ENCODE assay signal across 11 mouse cellular contexts in the genomic region with DNA sequence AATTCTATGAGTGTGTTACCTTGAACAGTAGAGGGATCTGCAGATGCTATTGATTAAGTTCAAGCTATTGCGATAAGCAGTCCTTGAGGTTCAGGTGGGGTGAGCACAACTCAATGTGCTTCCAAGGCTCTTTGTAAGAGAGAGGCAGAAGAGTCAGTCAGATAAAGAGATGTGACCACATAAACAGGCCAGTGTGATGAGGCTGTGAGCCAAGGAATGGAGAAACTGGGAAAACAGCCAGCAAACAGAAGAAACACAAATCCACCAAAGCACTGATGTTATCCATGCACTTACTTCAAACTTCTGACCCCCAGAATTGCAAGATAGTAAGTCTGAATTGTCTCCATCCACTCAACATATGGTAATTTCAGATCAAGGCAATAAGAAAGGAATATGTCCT.
A peak's percentile ranks its signal among the peaks of the same experiment; 100 is the strongest.
DNase-seq lines count a peak whose midpoint lies in the region; ATAC-seq lines count a peak whose summit lies in the region.
"Had no signal": no experiment of that assay in that cellular context is flagged by ENCODE, and none has a peak within 500 bp of the region (broad histone marks: within the 10 kb centered on the region; RNA-seq: fewer than 3 reads in every experiment).

No protein-coding gene starts in this region.

- no peak for ATAC-seq in inflammation-experienced regulatory T-cells, adult 6 months
- ATAC-seq: forebrain, embryonic 14.5 days had no signal

- peak; percentile 6 to 21 for DNase-seq in cerebellum, postnatal 25 days
- DNase-seq in cerebellum, postnatal 36 days: no peak
- peak; percentile 7 for DNase-seq in kidney, postnatal 14 days
- no peak for DNase-seq in kidney, adult 11 months
- DNase-seq in 3T3-L1 (ENCODE audit: low read depth, low spot score): peak; percentile 53
- peak; percentile 34 for DNase-seq in adrenal gland, postnatal 14 days
- no peak for DNase-seq in frontal cortex, adult 2 months (ENCODE audit: extremely low spot score in 1 of 2, low spot score in 1 of 2)
- DNase-seq: gastrocnemius, adult 2 months; kidney, adult 9 months had no signal

Comparison
In these comparisons a context has a peak if more than half of its experiments do, and no peak if none do; other contexts are left out.
1. DNase-seq: peak in cerebellum, postnatal 25 days (2 of 2), kidney, postnatal 14 days (single experiment), 3T3-L1 (single experiment) and adrenal gland, postnatal 14 days (single experiment); none in cerebellum, postnatal 36 days (0 of 2), kidney, adult 11 months (single experiment) and frontal cortex, adult 2 months (0 of 2).